Mouse (Mus musculus): ENCODE measurements around the gene Rps24. TPM values are rescaled to one million over a fixed set of nuclear protein-coding genes. Genes with fewer than 3 reads are reported as not detected.

Rps24 gene
- polyA plus RNA-seq, 1 experiment from 2014 or later: 1,015 TPM

DNA sequence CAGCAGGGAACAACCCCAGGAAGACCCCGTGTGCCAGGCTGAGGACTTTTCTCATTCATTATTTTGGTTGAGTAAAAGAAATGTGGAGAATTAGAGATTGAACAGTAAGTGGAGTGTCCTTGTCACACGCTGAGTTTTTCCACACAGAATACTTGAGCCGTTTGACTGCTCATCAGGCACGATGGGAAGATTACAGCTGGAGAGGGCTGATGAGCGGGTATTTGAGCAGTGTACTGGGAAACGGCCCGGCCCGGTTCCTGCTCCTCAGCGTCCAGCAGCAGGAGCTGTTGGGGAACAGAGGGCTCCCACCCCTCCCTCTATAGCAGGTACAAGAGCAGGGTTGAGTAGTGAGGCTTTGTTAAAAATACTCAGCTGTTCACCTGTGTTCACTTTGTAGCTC lies 12.6 kb downstream of the Rps24 start:
- Histone ChIP-seq H3K9ac (no peak overlapping the region), H3K27me3 (replicated peaks) (no peaks in the 10 kb centered on the region), H3K4me3 (replicated peaks) (no peak overlapping the region), H3K4me2 (replicated peaks) (no peak overlapping the region), H3K4me1 (replicated peaks) (peaks cover 8% of the 10 kb centered on the region), H3K9me3 (no peaks in the 10 kb centered on the region), H3K27ac (0 out of 2 replicates have a peak overlapping the region, but pooled peaks have one; percentile 2), H3K36me3 (peaks cover 40% of the 10 kb centered on the region)
- no peak for ATAC-seq
- 33% methylated on average over 9 of the region's 9 CpGs for WGBS

DNA sequence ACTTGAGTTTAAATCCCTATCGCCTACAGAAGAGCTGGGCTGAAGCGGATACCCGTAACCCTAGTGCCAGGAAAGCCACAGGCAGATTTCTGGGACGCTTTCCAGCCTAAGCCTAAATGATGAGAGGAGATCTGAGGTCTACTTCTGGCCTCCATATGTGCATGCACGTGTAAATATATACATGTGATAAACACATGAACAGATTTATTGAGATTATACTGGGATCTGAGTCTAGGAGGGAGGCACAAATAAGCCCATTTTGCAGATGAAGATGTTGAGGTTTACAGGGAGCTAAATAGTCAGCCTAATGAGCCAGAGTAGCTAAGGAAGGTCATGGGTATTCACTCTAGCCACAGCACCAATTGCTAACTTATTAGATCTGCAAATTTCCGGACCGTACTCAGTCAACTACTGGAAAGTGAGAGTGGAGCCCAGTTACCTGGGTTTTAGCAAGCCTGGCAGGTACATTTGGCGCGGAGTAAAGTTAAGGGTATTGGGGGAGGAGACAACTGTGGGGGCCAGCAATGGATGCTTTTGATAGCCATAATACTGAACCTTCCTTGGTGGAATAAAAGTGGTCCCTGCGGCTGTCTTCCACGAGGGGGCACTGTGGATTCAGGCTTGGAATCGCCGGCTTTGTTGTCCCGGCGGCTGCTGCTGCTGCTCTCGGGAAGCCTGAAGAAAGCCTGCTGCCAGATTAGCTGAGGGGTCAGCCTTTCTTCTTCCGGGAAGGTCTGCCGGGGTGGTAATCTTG lies 13.3 kb downstream of the Rps24 start:
- peak overlapping the region; percentile 66; the same call in 1 of the 2 replicates for H3K27ac ChIP-seq

DNA sequence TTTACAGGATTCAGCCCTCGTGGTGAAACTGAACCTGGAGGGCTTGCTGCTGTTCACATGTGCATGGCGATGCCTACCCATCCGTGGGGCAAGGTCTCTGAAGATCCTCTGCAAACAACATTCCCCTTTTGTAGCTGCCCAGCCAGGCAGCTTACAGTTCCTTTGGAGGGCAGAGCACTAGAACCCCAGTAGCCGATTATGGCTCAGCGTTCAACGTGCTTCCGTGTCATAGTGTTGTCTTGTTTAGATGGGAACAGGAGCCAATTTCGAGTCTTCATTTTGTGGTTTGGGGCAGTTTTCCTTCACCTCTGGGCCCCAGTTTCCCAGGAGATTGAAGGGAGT lies 13.9 kb downstream of the Rps24 start:
- no peaks in the 10 kb centered on the region for H3K9me3 ChIP-seq
- H3K36me3 ChIP-seq: peaks cover 31% of the 10 kb centered on the region
- 11% methylated on average over 8 of the region's 8 CpGs for WGBS
- no peaks in the 10 kb centered on the region for H3K27me3 ChIP-seq (replicated peaks)
- no peak overlapping the region for H3K4me3 ChIP-seq (replicated peaks)
- no peak; the same call in 1 of the 2 replicates for ATAC-seq
- H3K4me2 ChIP-seq (replicated peaks): peak overlapping the region; percentile 22; the same call in 1 of the 2 replicates
- H3K4me1 ChIP-seq (replicated peaks): peaks cover 5% of the 10 kb centered on the region
- H3K27ac ChIP-seq: peak overlapping the region; percentile 66; the same call in 1 of the 2 replicates
- H3K9ac ChIP-seq: peak overlapping the region; percentile 20; the same call in 1 of the 2 replicates

More for the DNA sequence above, 13.3 kb downstream of the Rps24 start:
- Histone ChIP-seq H3K9me3 (no peaks in the 10 kb centered on the region), H3K4me3 (replicated peaks) (no peak overlapping the region), H3K9ac (peak overlapping the region; percentile 20; the same call in 1 of the 2 replicates), H3K27me3 (replicated peaks) (no peaks in the 10 kb centered on the region), H3K4me2 (replicated peaks) (peak overlapping the region; percentile 22; the same call in 1 of the 2 replicates), H3K4me1 (replicated peaks) (peaks cover 5% of the 10 kb centered on the region), H3K36me3 (peaks cover 34% of the 10 kb centered on the region)
- peak; percentile 75 for ATAC-seq
- whole genome bisulfite sequencing: 18% methylated on average over 18 of the region's 18 CpGs

DNA sequence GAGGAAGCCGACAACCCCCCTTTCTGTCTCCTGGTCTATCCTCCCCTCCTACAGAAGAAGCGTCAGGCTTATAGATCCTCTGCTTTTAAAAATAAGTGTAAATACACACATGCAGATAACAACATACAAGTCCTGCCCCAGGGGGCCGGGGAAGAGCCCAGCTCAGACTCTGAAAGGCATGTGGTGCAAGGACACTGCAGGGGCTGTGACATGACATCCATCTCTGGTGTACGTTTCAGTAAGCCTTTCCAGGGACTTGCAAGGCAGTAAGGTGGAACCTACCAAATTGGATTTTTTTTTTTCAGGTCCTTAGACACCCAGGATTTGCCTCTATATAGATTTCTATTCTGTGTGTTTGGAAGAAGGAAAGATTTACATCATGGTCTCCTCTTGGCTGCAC lies 14.3 kb downstream of the Rps24 start:
- no peak overlapping the region for H3K4me3 ChIP-seq (replicated peaks)
- no peaks in the 10 kb centered on the region for H3K9me3 ChIP-seq
- WGBS: 50% methylated on average over 4 of the region's 4 CpGs
- no peak overlapping the region for H3K4me2 ChIP-seq (replicated peaks)
- peaks cover 5% of the 10 kb centered on the region for H3K4me1 ChIP-seq (replicated peaks)
- H3K9ac ChIP-seq: 0 out of 2 replicates have a peak overlapping the region, but pooled peaks have one; percentile 20
- no peak for ATAC-seq
- peak overlapping the region; percentile 66; the same call in 1 of the 2 replicates for H3K27ac ChIP-seq
- no peaks in the 10 kb centered on the region for H3K27me3 ChIP-seq (replicated peaks)
- H3K36me3 ChIP-seq: peaks cover 26% of the 10 kb centered on the region

DNA sequence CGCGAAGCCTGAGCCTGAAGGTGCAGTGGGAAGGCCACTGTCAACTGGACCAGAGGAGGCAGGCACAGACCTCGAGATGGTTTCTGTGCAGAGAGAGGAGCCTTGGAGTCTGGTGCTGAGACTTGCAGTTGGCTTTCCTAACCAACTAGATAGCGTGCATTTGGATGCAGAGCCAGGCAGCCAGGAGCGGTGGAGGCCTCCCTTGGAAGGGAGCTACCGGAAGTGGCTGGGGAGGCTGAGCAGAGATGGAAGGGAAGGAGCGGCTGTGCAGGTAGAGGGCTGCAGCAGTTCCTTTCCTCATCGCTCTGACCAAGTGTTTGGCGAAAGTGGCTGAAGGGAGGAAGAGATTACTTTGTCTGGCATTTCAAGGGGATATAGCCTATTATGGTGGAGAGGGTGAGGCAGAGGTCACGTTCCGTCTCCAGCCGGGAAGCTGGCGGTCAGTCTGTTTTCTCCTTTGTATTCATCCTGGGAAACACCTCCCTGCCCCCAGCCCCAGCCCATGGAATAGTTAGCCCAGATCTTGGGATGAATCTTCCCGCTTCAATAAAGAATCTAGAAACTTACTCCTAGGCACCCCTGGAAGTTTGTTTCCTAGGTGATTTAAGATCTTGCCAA lies 20.6 kb downstream of the Rps24 start:
- WGBS: 28% methylated on average over 14 of the region's 14 CpGs
- no peaks in the 10 kb centered on the region for H3K36me3 ChIP-seq
- H3K9me3 ChIP-seq: no peaks in the 10 kb centered on the region
- ATAC-seq: 0 out of 2 replicates have a peak, but pooled peaks have one; percentile 28
- 0 out of 2 replicates have a peak overlapping the region, but pooled peaks have one; percentile 16 for H3K4me2 ChIP-seq (replicated peaks)
- H3K4me1 ChIP-seq (replicated peaks): peaks cover 10% of the 10 kb centered on the region; the same call in 1 of the 2 replicates
- 0 out of 2 replicates have a peak overlapping the region, but pooled peaks have one; percentile 48 for H3K27ac ChIP-seq
- no peaks in the 10 kb centered on the region for H3K27me3 ChIP-seq (replicated peaks)
- H3K9ac ChIP-seq: no peak overlapping the region
- H3K4me3 ChIP-seq (replicated peaks): no peak overlapping the region

DNA sequence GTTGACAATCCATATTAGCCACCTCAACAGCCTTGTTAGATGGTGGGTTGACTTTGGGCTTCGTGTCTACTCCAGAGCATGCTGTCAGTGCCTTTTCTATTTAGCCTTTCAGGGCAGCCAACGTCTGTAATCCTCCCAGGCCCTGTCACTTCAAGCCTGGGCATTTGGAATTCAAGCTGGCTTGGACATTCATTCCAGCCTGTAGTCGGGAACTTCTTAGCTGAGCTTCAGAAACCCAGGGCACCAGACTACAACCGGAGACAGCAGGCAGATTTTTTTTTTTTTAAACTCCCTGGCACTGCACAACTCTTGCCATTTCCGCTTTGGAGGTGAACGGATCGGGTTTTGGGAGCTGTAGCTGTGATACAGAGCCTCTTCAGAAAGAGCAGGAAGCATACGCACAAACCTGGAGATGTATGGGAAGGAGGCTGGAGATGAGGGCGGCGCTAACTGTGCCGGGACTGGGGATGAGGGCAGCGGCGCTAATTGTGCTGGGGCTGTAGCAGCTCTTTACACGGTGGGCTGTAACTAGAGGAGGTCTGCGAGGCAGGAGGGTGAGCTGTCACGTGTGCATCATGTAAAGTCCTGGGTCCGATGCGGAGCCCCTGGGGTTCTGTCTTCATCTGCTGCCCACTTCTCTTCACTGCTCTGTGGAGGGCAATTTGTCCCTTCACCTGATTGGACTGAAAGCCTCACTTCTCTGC lies 21.3 kb downstream of the Rps24 start:
- 25% methylated on average over 18 of the region's 18 CpGs for WGBS
- Histone ChIP-seq H3K4me1 (replicated peaks) (peaks cover 10% of the 10 kb centered on the region; the same call in 1 of the 2 replicates), H3K27me3 (replicated peaks) (no peaks in the 10 kb centered on the region), H3K9ac (no peak overlapping the region), H3K4me2 (replicated peaks) (peak overlapping the region; percentile 43), H3K36me3 (no peaks in the 10 kb centered on the region), H3K4me3 (replicated peaks) (no peak overlapping the region), H3K9me3 (no peaks in the 10 kb centered on the region), H3K27ac (no peak overlapping the region)
- no peak for ATAC-seq

DNA sequence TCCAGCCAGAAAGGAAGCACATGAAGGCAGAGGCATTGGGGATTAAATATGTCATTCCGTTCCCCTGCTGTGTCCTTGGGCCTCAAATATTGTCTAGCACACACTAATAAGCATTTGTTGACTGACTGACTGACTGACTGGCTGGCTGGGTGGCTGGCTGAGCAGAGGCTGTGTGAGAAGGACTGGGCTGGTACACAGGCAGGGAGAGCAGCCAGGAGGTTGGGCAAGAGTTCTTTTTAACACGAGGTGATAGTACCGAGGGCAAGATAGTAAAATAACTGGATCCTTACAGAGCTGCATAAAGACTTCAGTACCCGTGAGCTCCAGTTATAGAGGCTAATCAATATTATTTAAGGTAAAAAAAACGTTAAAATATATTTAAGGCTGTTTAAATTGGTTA lies 22.6 kb downstream of the Rps24 start:
- Histone ChIP-seq H3K27me3 (replicated peaks) (no peaks in the 10 kb centered on the region), H3K9me3 (no peaks in the 10 kb centered on the region), H3K9ac (no peak overlapping the region), H3K4me2 (replicated peaks) (no peak overlapping the region), H3K4me3 (replicated peaks) (no peak overlapping the region), H3K27ac (no peak overlapping the region), H3K4me1 (replicated peaks) (peaks cover 10% of the 10 kb centered on the region; the same call in 1 of the 2 replicates), H3K36me3 (no peaks in the 10 kb centered on the region)
- ATAC-seq: no peak
- WGBS: 60% methylated on average over 5 of the region's 5 CpGs

DNA sequence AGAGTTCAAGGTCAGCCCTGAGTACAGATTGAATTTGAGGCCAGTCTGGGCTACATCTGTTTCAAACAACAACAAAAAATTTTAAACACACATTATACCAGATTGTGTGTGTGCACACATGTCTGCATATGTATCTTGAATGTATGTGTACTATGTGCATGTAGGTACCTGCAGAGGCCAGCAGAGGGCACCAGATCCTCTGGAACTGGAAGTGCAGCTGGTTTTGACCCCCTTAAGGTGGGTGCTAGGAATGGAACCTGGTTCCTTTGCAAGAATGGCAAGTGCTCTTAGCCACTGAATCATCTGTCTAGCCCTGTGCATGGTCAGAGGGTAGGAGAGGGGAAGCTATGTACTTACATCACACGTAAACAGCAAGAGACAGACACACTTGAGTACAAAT lies 23.3 kb downstream of the Rps24 start:
- WGBS: 98% methylated on average over 1 of the region's 1 CpGs
- no peak for ATAC-seq
- no peaks in the 10 kb centered on the region for H3K9me3 ChIP-seq
- no peak overlapping the region for H3K4me2 ChIP-seq (replicated peaks)
- H3K4me3 ChIP-seq (replicated peaks): no peak overlapping the region
- no peaks in the 10 kb centered on the region for H3K27me3 ChIP-seq (replicated peaks)
- H3K36me3 ChIP-seq: no peaks in the 10 kb centered on the region
- H3K27ac ChIP-seq: no peak overlapping the region
- peaks cover 10% of the 10 kb centered on the region; the same call in 1 of the 2 replicates for H3K4me1 ChIP-seq (replicated peaks)
- H3K9ac ChIP-seq: no peak overlapping the region

DNA sequence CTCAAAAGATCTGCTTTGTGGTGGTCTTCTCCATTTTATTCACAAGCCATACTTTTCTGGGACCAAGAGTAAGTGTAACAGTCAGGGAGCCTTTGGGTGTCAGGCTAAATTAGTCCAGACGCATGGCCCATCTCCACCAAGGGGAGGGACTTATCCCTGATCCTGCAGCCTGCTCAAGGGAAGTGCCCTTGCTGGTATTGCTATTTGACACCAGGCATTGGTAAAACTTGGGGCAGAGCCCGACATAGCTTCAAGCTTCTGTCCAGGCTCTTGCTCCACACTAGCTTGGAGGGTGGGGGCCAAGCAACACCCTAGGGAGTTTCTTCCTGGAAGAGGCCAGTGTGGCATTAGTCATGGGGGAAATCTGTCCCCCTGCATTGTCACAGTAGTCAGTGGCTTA lies 23.8 kb downstream of the Rps24 start:
- no peak for ATAC-seq
- H3K27me3 ChIP-seq (replicated peaks): no peaks in the 10 kb centered on the region
- no peak overlapping the region for H3K27ac ChIP-seq
- no peaks in the 10 kb centered on the region for H3K9me3 ChIP-seq
- no peak overlapping the region for H3K4me2 ChIP-seq (replicated peaks)
- no peak overlapping the region for H3K9ac ChIP-seq
- 91% methylated on average over 2 of the region's 2 CpGs for WGBS
- H3K36me3 ChIP-seq: no peaks in the 10 kb centered on the region
- H3K4me1 ChIP-seq (replicated peaks): peaks cover 10% of the 10 kb centered on the region; the same call in 1 of the 2 replicates
- H3K4me3 ChIP-seq (replicated peaks): no peak overlapping the region

DNA sequence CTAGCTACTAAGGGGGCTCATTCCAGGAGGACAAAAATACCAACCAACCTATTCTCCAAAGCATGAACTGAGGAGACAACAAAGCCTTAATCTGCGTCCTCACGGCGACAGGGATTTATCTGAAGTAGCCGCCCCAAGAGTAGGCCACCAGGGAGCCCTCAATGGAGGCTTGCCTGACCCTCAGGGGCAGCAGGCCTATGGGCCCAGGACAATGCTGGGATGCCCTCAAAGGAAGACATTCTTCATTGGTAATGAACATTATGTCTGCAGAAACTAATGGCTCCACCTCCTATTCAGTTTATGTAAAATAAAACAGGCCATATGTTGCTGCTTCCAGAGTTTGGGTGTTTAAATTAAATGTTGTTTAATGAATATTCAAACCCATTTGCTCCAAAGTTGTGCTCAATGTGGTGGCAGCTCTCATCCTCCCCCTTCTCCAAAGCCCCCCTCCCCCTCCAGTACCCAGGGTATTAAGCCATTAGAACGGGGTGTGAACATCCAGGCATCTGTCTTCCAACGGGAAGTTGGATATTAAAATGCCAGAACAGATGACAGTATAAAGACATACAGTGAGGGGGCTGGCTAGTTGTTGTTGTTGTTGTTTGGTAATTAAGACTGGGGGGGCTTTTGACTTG lies 25.7 kb downstream of the Rps24 start:
- ATAC-seq: no peak
- Histone ChIP-seq H3K27me3 (replicated peaks) (no peaks in the 10 kb centered on the region), H3K4me1 (replicated peaks) (0 out of 2 replicates have a peak, but pooled peaks cover 1% of the 10 kb centered on the region), H3K4me3 (replicated peaks) (no peak overlapping the region), H3K36me3 (no peaks in the 10 kb centered on the region), H3K4me2 (replicated peaks) (no peak overlapping the region), H3K9me3 (no peaks in the 10 kb centered on the region), H3K27ac (no peak overlapping the region), H3K9ac (no peak overlapping the region)
- WGBS: 80% methylated on average over 6 of the region's 6 CpGs

DNA sequence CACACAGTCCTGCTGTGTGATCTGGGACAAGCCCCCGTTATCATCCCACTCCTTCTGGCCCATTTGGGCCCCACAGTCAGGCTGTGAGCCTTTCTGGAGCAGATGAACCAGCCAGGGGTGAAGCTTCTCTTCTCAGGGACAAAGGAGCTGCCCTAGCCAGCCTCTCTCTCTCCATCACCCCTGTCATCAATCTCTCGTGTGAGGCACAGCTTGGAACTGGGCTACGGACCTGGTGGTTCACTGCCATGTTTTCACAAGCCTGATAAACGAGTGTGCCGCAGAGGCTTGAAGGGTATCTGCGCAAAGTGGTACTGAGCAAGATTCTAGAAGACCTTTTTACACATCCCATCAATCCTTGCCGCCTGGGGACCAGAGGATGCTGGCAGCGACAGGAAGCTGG lies 34.7 kb downstream of the Rps24 start:
- no peak overlapping the region for H3K4me2 ChIP-seq (replicated peaks)
- WGBS: 46% methylated on average over 8 of the region's 8 CpGs
- H3K4me3 ChIP-seq (replicated peaks): no peak overlapping the region
- H3K36me3 ChIP-seq: no peaks in the 10 kb centered on the region
- no peak overlapping the region for H3K27ac ChIP-seq
- H3K9ac ChIP-seq: no peak overlapping the region
- H3K9me3 ChIP-seq: no peaks in the 10 kb centered on the region
- no peaks in the 10 kb centered on the region for H3K4me1 ChIP-seq (replicated peaks)
- ATAC-seq: no peak
- H3K27me3 ChIP-seq (replicated peaks): no peaks in the 10 kb centered on the region

DNA sequence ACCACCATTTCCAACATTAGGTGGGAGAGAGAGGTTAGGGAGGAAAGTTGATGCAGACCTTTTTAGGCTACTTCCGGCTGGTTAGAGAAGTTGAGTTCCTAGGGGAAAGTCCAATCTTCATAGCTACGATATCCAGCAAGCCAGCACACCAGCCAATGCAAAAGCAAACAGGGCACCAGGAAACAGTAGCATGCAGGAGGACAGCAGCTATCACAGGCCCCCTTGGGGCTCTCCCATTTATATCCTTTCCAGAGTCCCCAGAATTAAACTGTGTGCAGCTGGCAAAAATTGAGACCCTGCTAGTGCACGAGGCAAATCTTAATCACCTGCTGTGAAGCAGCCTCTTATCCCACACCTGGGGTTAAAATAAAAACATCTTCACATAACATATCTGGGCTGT lies 38.2 kb downstream of the Rps24 start:
- H3K27me3 ChIP-seq (replicated peaks): no peaks in the 10 kb centered on the region
- no peaks in the 10 kb centered on the region for H3K36me3 ChIP-seq
- no peak overlapping the region for H3K4me3 ChIP-seq (replicated peaks)
- H3K27ac ChIP-seq: no peak overlapping the region
- no peak overlapping the region for H3K4me2 ChIP-seq (replicated peaks)
- no peak for ATAC-seq
- H3K9me3 ChIP-seq: no peaks in the 10 kb centered on the region
- peaks cover 5% of the 10 kb centered on the region; the same call in 1 of the 2 replicates for H3K4me1 ChIP-seq (replicated peaks)
- H3K9ac ChIP-seq: no peak overlapping the region
- WGBS: 59% methylated on average over 3 of the region's 3 CpGs

Data from intestine, embryonic 15.5 days (tissue).